Mouse (Mus musculus): Measurements from ENCODE around the gene Mlh1. TPM values are rescaled to one million over a fixed set of nuclear protein-coding genes. Genes with fewer than 3 reads are reported as not detected.

Gene Mlh1
- total RNA-seq, 2 experiments from 2014 or later = 5.5 to 7.7 TPM

- no peak for DNase-seq
Observed at GRCm38 (mm10) chr9:111286468-111286867, 14.9 kb upstream of the Mlh1 start.

GRCm38 (mm10) chr9:111285676-111286075 lies 14.1 kb upstream of the Mlh1 start:
- no peak for DNase-seq

GRCm38 (mm10) chr9:111285061-111285460 lies 13.5 kb upstream of the Mlh1 start:
- DNase-seq = no peak

GRCm38 (mm10) chr9:111275156-111275555 lies 3.6 kb upstream of the Mlh1 start:
- DNase-seq = peak in 1 of 2 experiments; percentile 22

- no peak for DNase-seq
Observed at GRCm38 (mm10) chr9:111273958-111274357, 2.4 kb upstream of the Mlh1 start.

GRCm38 (mm10) chr9:111272996-111273785 lies 1.6 kb upstream of the Mlh1 start:
- no peak for DNase-seq

- no peak for DNase-seq
Observed at GRCm38 (mm10) chr9:111272356-111272755, 765 bp upstream of the Mlh1 start.

GRCm38 (mm10) chr9:111271056-111271433 lies 546 bp downstream of the Mlh1 start:
- no peak for DNase-seq

GRCm38 (mm10) chr9:111270606-111271005 lies 985 bp downstream of the Mlh1 start:
- no peak for DNase-seq

- no peak for DNase-seq
Observed at GRCm38 (mm10) chr9:111267998-111268397, 3.6 kb downstream of the Mlh1 start.

- no peak for DNase-seq
Observed at GRCm38 (mm10) chr9:111261356-111261755, 10.2 kb downstream of the Mlh1 start.

- DNase-seq = peak; percentile 62 to 67
Observed at GRCm38 (mm10) chr9:111260360-111260985, 11.1 kb downstream of the Mlh1 start.

- no peak for DNase-seq
Observed at GRCm38 (mm10) chr9:111252161-111252869, 19.3 kb downstream of the Mlh1 start.

- DNase-seq = peak; percentile 12 to 37
Observed at GRCm38 (mm10) chr9:111247682-111248246, 23.8 kb downstream of the Mlh1 start.

- DNase-seq = no peak
Observed at GRCm38 (mm10) chr9:111245546-111245945, 26.0 kb downstream of the Mlh1 start.

- no peak for DNase-seq
Observed at GRCm38 (mm10) chr9:111243384-111243783, 28.2 kb downstream of the Mlh1 start.

- no peak for DNase-seq
Observed at GRCm38 (mm10) chr9:111239821-111240220, 31.8 kb downstream of the Mlh1 start.

GRCm38 (mm10) chr9:111237726-111238125 lies 33.9 kb downstream of the Mlh1 start:
- DNase-seq = no peak

GRCm38 (mm10) chr9:111234701-111235100 lies 36.9 kb downstream of the Mlh1 start:
- DNase-seq = no peak

GRCm38 (mm10) chr9:111228446-111228845 lies 43.1 kb downstream of the Mlh1 start:
- peak; percentile 50 to 51 for DNase-seq

GRCm38 (mm10) chr9:111223406-111223805 lies 48.2 kb downstream of the Mlh1 start:
- DNase-seq = no peak

GRCm38 (mm10) chr9:111221580-111221979 lies 50.0 kb downstream of the Mlh1 start:
- no peak for DNase-seq

Measured in heart, adult 18-20 months (tissue).